Mouse (Mus musculus): Measurements from ENCODE around the gene Adam12.

Gene Adam12

DNA sequence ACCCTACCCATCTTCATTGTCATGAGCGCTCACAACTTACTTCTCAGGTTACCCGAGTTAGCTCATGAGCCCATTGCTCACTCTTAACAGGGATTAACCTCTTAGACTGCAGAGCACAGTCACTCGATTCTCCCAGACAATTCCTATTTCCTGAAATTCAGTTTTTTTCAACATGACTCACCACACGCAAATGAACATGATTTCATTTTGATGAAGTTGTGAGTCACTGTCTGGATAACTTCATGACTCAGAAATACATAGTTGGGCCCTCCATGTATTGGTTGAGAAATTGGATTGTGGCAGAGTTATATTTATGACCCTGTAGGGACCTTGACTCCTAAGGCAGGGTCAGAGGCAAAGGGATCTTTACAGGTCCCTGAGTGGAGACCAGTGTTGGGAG is 230.4 kb downstream of the Adam12 start:
- DNase-seq (ENCODE audit: low read depth) = no peak

DNA sequence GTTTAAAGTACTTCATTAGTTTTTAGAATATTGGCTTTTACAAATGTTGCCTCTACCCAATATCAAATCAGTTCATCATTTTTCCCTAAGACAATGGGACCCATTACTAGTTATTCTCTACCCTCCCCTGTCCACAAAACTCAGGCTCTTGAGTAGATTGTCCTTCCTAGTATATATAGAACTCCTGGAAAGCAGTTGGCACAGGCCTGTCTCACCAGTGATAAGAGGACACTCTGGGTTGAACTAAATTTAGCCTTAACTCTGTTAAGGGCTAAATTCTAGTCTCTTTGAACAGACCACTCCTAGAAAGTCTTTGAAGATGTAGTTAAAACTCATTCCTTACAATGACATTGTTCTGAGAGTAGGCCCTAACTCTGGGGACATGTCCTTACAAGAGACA is 241.0 kb downstream of the Adam12 start:
- no peak for DNase-seq (ENCODE audit: low read depth)

DNA sequence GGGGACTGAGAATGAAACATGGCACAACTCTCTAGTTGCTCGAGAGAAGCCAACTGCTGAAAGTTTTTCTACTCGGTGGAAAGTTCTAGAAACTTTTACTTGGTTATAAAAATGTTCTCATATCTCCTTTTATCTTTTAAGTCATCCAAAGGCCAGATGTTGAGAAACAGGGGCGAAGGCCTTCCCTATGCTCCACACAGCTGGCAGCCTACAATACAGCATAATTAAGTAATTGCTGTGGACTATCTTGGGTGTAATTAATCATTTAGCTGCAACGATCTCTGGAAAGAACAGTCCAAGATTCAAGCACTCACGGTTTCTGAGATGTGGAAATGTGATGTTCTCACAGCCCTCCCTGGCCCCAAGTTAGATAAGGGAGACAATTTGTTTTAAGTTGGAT is 243.6 kb downstream of the Adam12 start:
- DNase-seq (ENCODE audit: low read depth) = no peak

DNA sequence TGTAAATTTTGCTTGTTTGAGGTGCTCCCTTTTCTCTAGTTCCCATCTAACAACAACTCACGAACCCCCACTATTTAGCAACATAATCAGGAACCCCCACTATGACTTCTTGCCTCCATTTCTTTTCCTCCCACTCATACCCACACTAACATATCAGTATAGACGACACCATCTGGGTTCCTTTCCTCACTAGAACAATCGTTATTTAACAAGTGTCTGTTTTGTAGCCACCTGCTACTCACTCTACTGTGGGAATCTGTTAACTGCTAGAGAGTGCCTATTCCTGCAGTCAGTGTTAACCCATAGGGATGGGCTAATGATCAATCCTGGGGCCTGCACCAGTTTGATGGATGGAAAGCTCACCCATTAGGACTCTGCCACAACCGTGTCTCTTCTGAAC is 245.7 kb downstream of the Adam12 start:
- DNase-seq (ENCODE audit: low read depth) = no peak

DNA sequence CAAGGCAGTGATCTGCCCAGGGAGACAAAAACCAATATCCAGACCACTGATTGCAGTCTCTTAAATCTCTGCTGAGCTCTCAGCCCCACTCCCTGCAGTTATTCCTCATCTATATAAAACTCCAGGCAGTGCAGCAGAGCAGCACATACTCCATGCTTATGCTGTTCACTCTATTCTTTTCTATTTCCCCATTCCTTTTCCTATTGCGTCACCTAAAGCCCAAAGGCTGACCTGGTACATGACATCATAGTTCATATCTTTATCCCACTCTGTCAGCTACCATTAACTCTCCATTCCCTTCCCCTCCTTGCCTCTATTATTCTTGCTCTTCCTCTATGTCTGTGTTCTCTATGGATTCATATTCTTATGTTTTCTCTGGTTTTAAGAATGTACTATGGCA is 246.3 kb downstream of the Adam12 start:
- DNase-seq (ENCODE audit: low read depth) = no peak

DNA sequence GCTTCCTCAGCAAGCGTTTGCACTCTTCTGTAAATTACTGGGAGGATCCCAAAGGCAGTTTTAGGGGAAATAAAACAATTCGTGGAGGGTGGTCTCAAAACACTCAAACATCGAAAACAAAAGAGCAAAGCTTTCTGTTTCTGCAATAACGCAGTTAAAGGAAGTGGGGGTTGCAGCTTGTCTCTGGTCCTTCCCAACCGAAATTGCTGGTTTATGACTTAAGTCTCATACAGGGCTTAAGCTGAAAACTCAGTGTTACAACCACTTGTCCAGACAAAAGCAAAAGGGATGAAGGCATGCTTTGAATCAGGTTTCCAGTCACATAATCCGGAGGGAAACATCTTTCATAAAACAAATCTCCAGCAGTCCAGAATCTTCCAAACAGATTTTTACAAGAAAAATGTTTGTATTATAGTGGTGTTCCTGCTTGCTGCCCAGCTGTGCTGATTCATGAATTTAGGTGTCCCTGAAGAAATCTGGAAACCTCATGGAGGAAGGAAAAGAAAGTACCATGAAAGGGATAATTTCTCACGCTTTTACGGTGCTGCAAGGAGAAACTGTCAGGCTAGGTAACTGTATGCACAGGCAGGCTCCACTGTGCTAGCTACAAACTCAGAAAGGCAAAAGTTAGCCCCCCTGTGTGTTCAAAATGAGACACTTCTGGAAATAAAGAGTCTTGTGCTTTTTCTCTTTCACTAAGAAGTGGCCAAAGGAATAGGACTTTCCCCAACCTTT is 255.4 kb downstream of the Adam12 start:
- DNase-seq (ENCODE audit: low read depth) = no peak

DNA sequence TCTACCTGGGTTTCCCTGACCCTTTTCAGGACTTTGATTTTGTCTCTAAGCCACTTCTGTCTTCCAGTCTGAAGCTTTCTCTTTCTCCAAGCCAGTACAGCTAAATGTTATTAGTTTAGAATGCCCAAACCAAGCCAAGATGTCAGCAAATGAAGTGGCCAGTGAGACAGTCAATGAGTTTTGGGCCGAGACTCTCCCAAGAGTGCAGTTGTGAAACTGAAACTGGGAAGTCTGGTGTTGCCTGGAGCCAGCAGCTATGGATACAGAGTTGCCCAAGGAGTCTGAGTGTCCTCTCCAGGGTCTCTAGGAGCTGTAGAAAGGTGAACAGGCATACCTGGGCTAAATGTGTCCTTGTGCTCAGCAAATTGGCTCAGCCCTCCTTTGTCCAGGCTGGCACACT is 260.9 kb downstream of the Adam12 start:
- no peak for DNase-seq (ENCODE audit: low read depth)

DNA sequence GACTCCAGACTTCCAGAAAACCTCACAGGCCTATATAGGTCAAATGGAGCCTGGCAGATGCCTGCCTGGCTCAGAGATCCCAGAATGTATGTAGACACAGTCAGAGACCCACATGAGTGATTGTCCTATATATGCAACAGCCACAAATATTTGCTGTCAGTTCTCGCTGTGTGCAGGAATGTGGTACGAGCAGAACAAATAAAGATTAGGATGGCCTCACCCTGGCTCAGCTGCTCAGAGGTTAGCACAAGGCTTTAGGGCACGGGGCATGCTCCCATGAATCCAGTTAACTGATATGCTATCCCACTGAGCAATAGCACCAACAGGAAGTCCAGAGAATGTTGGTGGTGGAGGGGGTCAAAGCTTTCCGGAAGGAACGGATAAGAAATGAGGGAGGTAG is 261.5 kb downstream of the Adam12 start:
- no peak for DNase-seq (ENCODE audit: low read depth)

DNA sequence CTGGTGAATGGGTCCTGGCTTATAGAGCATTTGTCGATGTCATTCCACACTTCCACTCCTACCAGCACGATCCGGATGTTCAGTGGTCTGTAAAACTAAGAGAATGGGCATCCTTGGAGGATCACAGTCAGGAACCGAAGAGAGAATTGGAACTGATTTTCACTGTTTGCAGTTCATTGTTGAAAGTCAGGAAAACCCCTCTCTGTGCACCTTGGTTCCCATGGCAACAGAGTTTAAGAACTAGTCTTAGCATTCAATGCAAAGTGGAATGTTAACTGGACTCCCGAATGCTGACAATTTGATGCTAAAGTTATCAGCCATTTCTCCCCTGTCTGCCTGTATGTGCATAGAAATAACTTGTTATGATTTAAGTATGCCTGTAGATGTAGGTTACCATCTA is 264.0 kb downstream of the Adam12 start:
- no peak for DNase-seq (ENCODE audit: low read depth)

DNA sequence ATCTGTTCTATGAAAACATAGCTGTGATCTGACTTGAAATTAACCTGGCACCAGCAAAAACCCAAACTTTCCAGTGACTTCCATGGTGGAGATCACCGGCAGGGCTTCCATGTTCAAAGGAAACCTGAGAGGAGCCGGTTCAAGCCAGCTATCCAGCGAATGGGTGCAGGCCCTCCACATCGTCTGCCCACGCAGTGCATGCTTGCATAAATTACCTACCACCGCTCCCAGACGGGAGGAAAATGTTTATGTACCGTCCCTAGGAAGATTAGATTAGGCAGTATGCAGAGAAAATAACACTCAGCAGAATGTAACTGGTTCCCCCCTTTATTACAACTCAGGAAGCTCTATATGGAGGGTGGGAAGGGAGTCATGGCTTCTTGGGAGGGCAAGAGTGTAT is 268.4 kb downstream of the Adam12 start:
- no peak for DNase-seq (ENCODE audit: low read depth)

DNA sequence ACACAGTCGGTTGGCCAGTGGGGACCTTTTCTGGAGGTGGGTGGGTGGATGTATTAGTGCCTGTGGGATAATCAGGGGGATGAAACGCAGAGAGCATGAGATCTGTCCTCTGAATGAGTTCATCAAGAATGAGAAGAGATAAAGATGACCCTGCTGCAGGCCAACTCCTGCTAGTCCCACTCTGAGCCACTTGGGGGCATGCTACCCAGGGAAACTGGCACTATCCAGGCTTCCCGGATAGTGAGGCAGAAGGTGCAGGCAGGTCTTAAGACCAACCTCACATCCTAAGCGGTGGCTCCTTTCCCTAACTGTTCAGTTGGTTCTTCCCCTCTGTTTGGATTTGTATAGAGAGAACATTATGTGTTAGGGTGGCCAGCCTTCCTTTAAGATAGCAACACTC is 272.7 kb downstream of the Adam12 start:
- no peak for DNase-seq (ENCODE audit: low read depth)

DNA sequence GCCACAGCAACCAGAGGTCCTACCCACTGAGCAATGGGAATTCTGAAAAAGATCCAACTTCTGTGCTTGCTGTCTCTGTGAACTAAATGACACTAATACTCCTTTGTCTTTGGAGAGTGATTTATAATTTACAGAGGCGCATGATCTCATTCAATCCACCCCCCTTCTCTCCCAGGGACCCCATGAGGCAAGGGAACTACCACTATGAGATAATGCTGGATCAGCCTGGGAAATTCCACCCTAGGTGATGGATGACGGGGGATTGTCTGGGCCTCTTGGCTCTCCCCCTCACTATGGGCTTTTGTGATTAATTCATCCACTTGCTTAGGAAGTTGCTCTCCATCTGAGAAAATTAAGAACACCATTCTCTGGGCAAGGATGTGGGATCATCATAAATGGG is 274.1 kb downstream of the Adam12 start:
- DNase-seq (ENCODE audit: low read depth) = no peak

DNA sequence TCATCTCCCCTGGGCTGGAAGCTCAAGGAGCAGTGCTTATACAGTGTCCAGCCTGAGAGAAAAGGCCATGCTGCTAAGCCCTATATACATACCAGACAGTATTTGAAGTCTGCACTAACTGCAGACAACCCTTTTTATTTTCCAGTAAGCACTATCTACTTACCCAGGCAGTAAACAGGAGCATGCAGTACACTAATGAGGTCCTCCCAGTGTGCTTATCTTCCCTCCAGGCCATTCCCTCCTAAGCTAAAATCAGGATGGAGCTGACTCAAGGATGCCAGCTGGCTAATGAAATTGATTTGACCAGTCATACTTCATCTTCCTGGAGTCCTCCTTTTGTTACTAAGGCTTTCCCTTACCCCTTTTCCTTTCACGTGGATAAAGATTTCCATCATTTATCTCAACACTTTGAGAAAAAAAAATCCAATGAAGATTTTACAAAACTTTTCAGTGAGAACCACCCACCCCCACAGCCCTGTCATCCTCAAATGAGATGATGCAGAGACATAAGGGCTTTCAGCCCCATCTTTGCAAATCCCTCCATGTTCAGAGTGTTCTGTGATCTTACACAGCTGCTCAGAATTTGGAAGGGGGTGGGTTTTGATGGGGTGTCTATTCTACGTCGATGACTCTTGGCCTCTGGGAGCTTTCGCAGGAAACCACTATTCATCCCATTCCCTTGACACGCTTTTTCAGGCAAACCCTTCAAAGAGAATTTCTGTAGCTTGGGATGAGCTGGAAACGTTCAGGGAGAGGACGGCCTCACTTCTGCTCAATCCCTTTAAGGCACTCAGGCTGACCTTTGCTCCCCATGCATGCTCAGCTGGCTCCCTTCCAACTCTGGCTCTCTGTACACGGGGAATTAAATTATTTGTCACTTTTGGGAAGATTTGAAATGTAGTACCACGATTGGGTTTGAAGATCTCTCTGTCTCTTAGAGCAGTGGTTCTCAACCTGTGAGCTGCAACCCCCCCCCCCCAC is 277.5 kb downstream of the Adam12 start:
- no peak for DNase-seq (ENCODE audit: low read depth)

DNA sequence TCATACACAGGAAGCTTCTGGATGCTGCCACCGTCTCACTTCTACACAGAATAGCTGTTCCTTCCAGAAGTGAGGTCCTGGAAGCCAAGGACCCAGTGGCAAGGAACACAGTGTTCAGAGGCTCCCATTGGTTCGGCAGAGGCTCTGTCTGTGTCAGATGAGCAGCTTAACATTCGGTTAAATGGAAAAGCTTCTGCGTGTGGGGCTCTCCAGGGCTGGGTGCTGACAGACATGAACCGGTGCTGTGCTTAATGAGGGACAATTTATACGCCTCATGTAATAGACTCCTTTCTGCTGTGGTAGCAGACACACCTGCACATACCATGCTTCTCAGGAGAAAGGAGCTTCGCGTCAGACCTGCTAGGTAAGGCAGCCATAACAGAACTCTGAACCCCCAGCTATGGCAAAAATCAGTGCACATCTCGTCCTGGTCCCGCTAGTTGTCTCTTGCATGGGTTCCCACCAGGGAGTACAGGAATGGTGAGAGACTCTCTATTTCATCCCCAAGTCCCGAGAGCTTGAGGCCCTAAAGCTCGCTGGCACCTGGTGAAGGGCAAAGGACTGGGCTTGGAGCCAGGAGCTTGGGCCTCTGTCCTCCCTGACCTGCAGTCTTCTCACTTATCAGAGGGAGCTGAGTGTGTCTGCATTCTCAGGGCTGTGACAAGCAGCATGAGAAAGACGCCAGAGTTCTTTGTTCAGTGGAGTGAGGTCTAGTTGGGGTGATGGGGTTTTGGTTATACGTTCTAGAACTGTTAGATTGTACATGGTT is 280.0 kb downstream of the Adam12 start:
- DNase-seq (ENCODE audit: low read depth) = no peak

DNA sequence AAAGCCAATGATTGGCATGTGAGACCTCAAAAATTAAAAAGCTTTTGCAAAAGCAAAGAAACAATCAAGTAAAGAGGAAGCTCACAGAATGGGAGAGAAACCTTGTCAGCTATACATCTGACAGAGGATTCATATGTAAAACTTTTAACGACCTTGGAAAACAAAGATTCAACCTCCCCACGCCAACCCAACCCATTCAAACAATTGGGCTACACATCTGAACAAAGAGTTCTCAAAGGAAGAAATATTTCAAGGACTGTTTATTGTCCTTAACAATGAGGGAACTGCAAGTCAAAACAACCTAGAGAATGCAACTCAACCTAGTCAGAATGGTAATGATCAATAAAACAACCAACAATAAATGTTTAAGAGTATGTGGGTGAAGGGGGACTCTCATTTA is 284.6 kb downstream of the Adam12 start:
- DNase-seq (ENCODE audit: low read depth) = no peak

DNA sequence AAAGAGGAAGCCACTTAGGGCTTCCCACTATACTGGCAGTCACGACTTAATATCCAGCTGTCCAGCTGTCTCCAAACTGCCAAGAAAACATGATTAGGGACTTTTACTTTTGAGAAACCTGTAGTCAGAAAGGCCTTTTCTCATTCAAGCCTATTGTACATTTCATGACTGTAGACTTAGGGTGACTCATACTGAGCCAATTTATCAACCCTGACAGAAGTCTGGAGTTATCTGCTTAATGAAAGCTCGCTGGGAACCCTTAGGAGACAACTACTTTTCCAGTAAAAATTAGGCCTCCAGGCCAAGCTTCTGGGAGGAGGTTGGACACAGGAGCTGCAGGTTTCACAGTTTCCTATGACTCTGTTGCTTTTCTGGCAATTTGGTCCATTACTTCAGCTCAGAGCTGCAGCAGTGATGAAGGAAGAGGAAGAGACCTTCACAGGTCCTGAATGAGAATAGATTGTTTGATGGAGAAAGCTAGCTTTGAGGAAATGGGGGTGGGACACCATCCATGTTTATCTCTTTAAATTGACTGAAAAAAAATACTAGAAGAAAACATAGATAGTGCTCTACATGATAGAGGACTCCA is 285.1 kb downstream of the Adam12 start:
- no peak for DNase-seq (ENCODE audit: low read depth)

DNA sequence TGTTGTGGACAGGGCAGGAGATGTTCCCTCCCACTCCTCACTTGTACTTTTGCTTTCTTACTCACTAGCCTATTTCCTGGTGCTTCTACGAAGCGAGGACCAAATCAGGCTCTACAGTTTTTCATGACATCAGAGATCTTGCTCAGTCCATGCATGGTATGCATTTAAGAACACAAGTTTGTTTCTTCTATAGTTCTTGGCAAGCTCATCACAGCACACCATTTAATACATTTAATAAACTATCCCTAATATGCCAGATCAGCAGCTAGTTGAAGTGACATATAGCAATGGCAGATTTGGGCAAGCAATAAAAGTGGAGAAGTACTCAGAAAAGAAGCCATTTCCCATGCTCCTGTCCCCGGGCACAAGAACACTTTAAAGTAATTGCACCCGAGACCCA is 285.8 kb downstream of the Adam12 start:
- DNase-seq (ENCODE audit: low read depth) = no peak

DNA sequence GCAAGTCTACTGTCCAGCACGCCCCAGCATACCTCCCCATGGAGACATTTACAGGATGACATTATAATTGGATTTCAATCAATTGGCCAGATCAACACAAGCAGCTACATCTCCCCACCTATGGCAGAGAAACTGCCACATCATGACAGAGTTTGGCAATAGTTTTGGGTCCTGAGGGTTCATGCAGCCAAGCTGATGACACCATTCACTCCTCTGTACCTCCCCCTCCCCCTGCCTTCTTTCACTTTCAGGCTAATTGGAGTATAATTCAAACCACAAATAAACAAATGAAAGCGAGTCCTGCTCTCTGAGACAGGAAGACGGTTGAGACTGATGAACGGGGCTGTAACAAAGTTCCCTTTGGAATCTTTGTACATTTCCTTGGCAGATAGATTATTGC is 291.5 kb downstream of the Adam12 start:
- DNase-seq (ENCODE audit: low read depth) = no peak

DNA sequence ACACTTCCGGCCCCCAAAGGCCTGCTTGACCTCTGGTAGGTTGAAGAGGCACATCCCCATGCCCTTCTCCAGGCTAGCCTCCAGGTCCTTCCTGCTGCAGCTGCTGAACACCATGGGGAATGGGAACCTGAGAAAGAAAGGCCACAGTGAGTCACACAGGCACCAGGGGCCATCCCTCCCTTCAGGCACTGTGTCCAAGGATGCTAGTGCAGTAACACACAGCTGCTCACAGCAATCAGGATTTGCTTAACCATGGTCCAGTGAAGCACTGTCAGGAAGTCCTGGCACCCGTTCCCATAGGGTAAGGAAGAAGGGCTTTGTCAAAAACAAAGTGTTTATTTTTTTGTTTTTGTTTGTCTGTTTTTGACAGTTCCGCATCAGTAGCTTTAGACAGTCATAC is 294.5 kb downstream of the Adam12 start:
- no peak for DNase-seq (ENCODE audit: low read depth)

DNA sequence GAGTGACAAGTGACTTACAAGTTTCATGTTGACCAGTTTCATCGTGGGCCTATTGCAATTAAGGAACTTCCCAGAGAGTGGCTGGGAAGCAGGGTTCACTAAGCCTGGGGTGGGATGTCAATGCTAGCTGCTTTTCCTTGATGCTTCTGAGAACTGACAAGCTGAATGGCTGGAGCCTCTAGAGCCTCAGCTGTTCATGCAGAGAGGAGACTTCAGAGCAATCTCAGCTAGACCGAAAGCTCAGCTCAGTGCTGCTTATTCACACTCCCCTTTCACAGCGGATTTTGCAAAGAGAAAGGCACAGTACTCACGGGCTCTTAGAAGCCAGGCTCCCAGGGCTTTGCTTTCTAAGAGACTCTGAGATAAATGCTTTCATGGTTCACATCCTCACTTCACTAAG is 295.6 kb downstream of the Adam12 start:
- DNase-seq (ENCODE audit: low read depth) = no peak

DNA sequence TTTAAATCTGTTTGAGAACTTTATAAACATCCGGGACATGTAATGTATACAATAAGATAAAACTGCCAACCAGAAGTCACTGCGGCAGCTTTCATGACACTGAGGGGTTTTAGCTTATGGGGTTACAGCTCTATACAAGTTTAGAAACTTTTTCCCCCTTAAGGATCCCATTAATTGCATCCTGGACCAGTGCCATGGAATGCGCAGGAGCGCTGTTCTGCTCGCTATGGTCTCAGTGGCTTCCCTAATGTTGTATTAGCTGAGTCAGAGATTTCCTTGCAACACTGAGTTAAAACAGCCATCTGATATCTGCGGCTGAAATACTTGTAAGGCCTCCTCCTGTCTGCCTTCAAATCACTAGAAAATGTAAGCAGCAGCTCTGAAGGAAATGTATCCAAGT is 298.6 kb downstream of the Adam12 start:
- no peak for DNase-seq (ENCODE audit: low read depth)

DNA sequence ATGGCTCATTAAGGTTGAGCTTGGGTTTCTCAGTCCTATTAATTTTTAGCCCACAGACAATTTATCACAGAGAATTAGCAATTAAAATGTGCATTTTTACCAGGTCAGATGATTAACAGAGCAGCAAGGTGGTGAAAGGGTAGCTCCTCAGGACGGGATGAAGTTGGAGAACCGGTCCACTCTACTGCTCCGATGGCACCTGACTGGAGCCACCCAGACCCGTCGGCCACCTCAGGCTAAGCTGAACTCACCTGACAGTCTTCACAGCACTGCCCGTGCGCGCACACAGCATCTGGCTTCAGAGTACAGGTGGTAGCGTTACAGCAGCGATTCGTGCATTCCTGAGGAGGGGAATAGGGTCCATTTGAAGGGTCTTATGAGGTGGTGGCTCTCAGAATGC is 300.5 kb downstream of the Adam12 start:
- DNase-seq (ENCODE audit: low read depth) = no peak
